In the genomic region with DNA sequence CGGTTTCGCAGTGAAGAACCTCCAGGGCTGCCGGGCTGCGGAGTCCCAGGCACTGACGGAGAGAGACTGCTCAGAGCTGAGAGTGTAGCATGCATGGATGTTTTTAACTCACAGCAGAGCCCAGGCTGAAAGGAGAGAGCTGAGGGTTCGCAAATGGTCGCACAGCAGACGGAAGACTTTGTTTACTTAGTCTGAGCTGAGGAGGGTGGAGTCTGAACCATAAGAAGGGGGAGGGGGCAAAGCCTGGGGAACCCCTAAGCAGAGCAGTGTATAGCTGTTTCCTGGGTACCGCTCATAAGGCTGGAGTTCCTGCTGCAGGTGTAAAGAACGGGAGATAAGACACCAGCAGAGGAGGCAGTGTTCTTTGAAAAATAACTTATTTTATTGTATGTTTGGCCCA, we compare ENCODE assay signal across 14 mouse cellular contexts. TPM values are rescaled to one million over a fixed set of nuclear protein-coding genes. Genes with fewer than 3 reads are reported as not detected.
A peak's percentile ranks its signal among the peaks of the same experiment; 100 is the strongest.
DNase-seq lines count a peak whose midpoint lies in the region; ATAC-seq and TF ChIP-seq lines count a peak whose summit lies in the region.
"Had no signal": no experiment of that assay in that cellular context is flagged by ENCODE, and none has a peak within 500 bp of the region (broad histone marks: within the 10 kb centered on the region; RNA-seq: fewer than 3 reads in every experiment).

No protein-coding gene starts in this region.

- H3K27me3 ChIP-seq in lung, embryonic 14.5 days (ENCODE audit: insufficient read depth, low read length) = no peaks in the 10 kb centered on the region
- no peaks in the 10 kb centered on the region for H3K27me3 ChIP-seq in intestine, embryonic 16.5 days (replicated peaks; ENCODE audit: control insufficient read depth, insufficient read depth, low read length)
- H3K27me3 ChIP-seq: embryonic facial prominence, embryonic 13.5 days; forebrain, embryonic 12.5 days had no signal

- H3K4me2 ChIP-seq in lung, embryonic 14.5 days = peak overlapping the region; percentile 43
- peak overlapping the region; percentile 24; the same call in 1 of the 2 replicates for H3K4me2 ChIP-seq in intestine, embryonic 16.5 days (ENCODE audit: low read depth, low read length)
- H3K4me2 ChIP-seq: embryonic facial prominence, embryonic 13.5 days; forebrain, embryonic 12.5 days had no signal

- no peak overlapping the region for H3K4me3 ChIP-seq in lung, embryonic 14.5 days (ENCODE audit: low read depth, low read length)
- no peak overlapping the region for H3K4me3 ChIP-seq in intestine, embryonic 16.5 days (ENCODE audit: low read length)
- H3K4me3 ChIP-seq: embryonic facial prominence, embryonic 13.5 days; forebrain, embryonic 12.5 days; midbrain, embryonic 10.5 days had no signal

- peak overlapping the region; percentile 26; the same call in 1 of the 2 replicates for H3K27ac ChIP-seq in lung, embryonic 14.5 days (ENCODE audit: low read depth)
- H3K27ac ChIP-seq in intestine, embryonic 16.5 days (ENCODE audit: low read length) = no peak overlapping the region; the same call in 1 of the 2 replicates
- H3K27ac ChIP-seq: embryonic facial prominence, embryonic 13.5 days; forebrain, embryonic 12.5 days; hindbrain, postnatal 0 days; midbrain, embryonic 10.5 days had no signal

- H3K9ac ChIP-seq in lung, embryonic 14.5 days = 0 out of 2 replicates have a peak overlapping the region, but pooled peaks have one; percentile 4
- H3K9ac ChIP-seq in intestine, embryonic 16.5 days (ENCODE audit: low read depth, low read length) = 0 out of 2 replicates have a peak overlapping the region, but pooled peaks have one; percentile 23
- H3K9ac ChIP-seq: embryonic facial prominence, embryonic 13.5 days; forebrain, embryonic 12.5 days; liver, postnatal 0 days had no signal

- ATAC-seq in lung, embryonic 14.5 days (ENCODE audit: insufficient read depth) = peak; percentile 74; the same call in 1 of the 2 replicates
- ATAC-seq in intestine, embryonic 16.5 days = peak; percentile 48; the same call in 1 of the 2 replicates
- ATAC-seq: hindbrain, postnatal 0 days; liver, postnatal 0 days had no signal

- no peaks in the 10 kb centered on the region for H3K9me3 ChIP-seq in lung, embryonic 14.5 days (ENCODE audit: low read depth, low read length)
- H3K9me3 ChIP-seq in intestine, embryonic 16.5 days (ENCODE audit: control insufficient read depth, low read length) = no peaks in the 10 kb centered on the region
- H3K9me3 ChIP-seq: embryonic facial prominence, embryonic 13.5 days; forebrain, embryonic 12.5 days; midbrain, embryonic 10.5 days had no signal

- DNase-seq in lung, embryonic 14.5 days = peak; percentile 70
- DNase-seq in lung, postnatal 25 days (ENCODE audit: low spot score) = no peak
- DNase-seq in T-cell, adult 2 months (ENCODE audit: low spot score) = peak; percentile 53
- DNase-seq in thymus, postnatal 10 days (ENCODE audit: low spot score in 2 of 2) = peak; percentile 61 to 66
- no peak for DNase-seq in right cerebral cortex, postnatal 4 days
- DNase-seq in adrenal gland, postnatal 4 days (ENCODE audit: low spot score in 2 of 2) = no peak
- DNase-seq: cerebellum, postnatal 10 days; liver, postnatal 0 days; right cerebral cortex, postnatal 14 days had no signal

- 16% methylated on average over 10 of the region's 10 CpGs for WGBS in lung, embryonic 14.5 days
- WGBS in intestine, embryonic 16.5 days = 34% methylated on average over 10 of the region's 10 CpGs

- TF ChIP-seq CTCF in lung, embryonic 14.5 days (IDR thresholded peaks at IDR 0.05; ENCODE audit: low read depth) = no peak

- peaks cover 15% of the 10 kb centered on the region for H3K4me1 ChIP-seq in lung, embryonic 14.5 days (ENCODE audit: insufficient read depth)
- H3K4me1 ChIP-seq in intestine, embryonic 16.5 days (ENCODE audit: control insufficient read depth, insufficient read depth, low read length) = peaks cover 17% of the 10 kb centered on the region

- H3K36me3 ChIP-seq in lung, embryonic 14.5 days (ENCODE audit: insufficient read depth) = no peaks in the 10 kb centered on the region
- no peaks in the 10 kb centered on the region for H3K36me3 ChIP-seq in intestine, embryonic 16.5 days (ENCODE audit: control insufficient read depth, insufficient read depth, low read length)

RNA-seq across cellular contexts. Expression of a gene that starts 20.2 kb away (rescaled TPM):
- 27.4 and 27.8 TPM in 2 replicates for polyA plus RNA-seq in lung, embryonic 14.5 days (2014; fragmentation: Nextera tagmentation; extraction: Ambion mirVana)
- polyA plus RNA-seq in intestine, embryonic 16.5 days (2015; fragmentation: Nextera tagmentation; extraction: Ambion mirVana) = 9.0 and 10.1 TPM in 2 replicates
- 10 to 100 TPM; 13.6 to 15.4 TPM for total RNA-seq in adrenal gland, postnatal 4 days (2021)

RNA-seq across cellular contexts. Expression of a gene that starts 20.3 kb away (rescaled TPM):
- polyA plus RNA-seq in lung, embryonic 14.5 days (2014; fragmentation: Nextera tagmentation; extraction: Ambion mirVana) = 6.5 and 7.3 TPM in 2 replicates
- polyA plus RNA-seq in intestine, embryonic 16.5 days (2015; fragmentation: Nextera tagmentation; extraction: Ambion mirVana) = 1.7 and 2.4 TPM in 2 replicates
- 1 to 10 TPM; 6.2 to 6.8 TPM for total RNA-seq in adrenal gland, postnatal 4 days (2021)

RNA-seq across cellular contexts. Expression of a gene that starts 46.1 kb away (rescaled TPM):
- polyA plus RNA-seq in lung, embryonic 14.5 days (2014; fragmentation: Nextera tagmentation; extraction: Ambion mirVana) = 6.1 and 6.5 TPM in 2 replicates
- 1.2 TPM in 2 replicates for polyA plus RNA-seq in intestine, embryonic 16.5 days (2015; fragmentation: Nextera tagmentation; extraction: Ambion mirVana)
- total RNA-seq in adrenal gland, postnatal 4 days (2021) = 1 to 10 TPM; 7.2 to 7.3 TPM

Comparison
In these comparisons a context has a peak if more than half of its experiments do, and no peak if none do; other contexts are left out.
1. DNase-seq: peak in lung, embryonic 14.5 days (single experiment), T-cell, adult 2 months (single experiment) and thymus, postnatal 10 days (2 of 2); none in lung, postnatal 25 days (single experiment), right cerebral cortex, postnatal 4 days (single experiment) and adrenal gland, postnatal 4 days (0 of 2).